Mouse (Mus musculus) liver, postnatal 0 days (tissue): Measurements from ENCODE around the gene Magoh. TPM values are rescaled to one million over a fixed set of nuclear protein-coding genes. Genes with fewer than 3 reads are reported as not detected.
A peak's percentile ranks its signal among the peaks of the same experiment; 100 is the strongest.

ENCODE experiments used
- ATAC-seq: fragments of 200-750 bp; cut with Nextera tagmentation; 2 replicates; pipeline ENCODE4 v1.8.0; 2017; ENCODE audit warnings: mild to moderate bottlenecking, moderate library complexity
- DNase-seq: peaks from one replicate; pipeline ENCODE4 v3.0.0-alpha.2; 2016
- H3K27ac ChIP-seq: fragments of 300-500 bp; sonication (generic); 2 replicates; pipeline ENCODE4 v1.5.1; 2014; ENCODE audit warnings: antibody characterized with exemption, moderate library complexity, mild to moderate bottlenecking, low read depth
- H3K27me3 ChIP-seq: fragments of 300-500 bp; sonication (generic); 2 replicates; pipeline ENCODE4 v1.6.1; 2014; ENCODE audit warnings: low read length, control low read depth, mixed read lengths; ENCODE audit not compliant: insufficient read depth
- H3K36me3 ChIP-seq: fragments of 300-500 bp; sonication (generic); replicated peaks from 2 replicates; pipeline ENCODE4 v1.6.1; 2014; ENCODE audit warnings: mild to moderate bottlenecking, control low read depth, low read length, moderate library complexity, mixed read lengths; ENCODE audit not compliant: insufficient read depth
- H3K4me1 ChIP-seq: fragments of 300-500 bp; sonication (generic); 2 replicates; pipeline ENCODE4 v1.6.1; 2014; ENCODE audit warnings: antibody characterized with exemption, mild to moderate bottlenecking, control low read depth; ENCODE audit not compliant: insufficient read depth
- H3K4me2 ChIP-seq: fragments of 300-500 bp; sonication (generic); 2 replicates; pipeline ENCODE4 v1.6.1; 2014; ENCODE audit warnings: low read depth, mild to moderate bottlenecking, low read length, moderate library complexity, mixed read lengths
- H3K4me3 ChIP-seq: fragments of 300-500 bp; sonication (generic); 2 replicates; pipeline ENCODE4 v1.5.1; 2014; ENCODE audit warnings: low read depth, low read length
- H3K9ac ChIP-seq: fragments of 300-500 bp; sonication (generic); replicated peaks from 2 replicates; pipeline ENCODE4 v1.6.1; 2014; ENCODE audit warnings: mild to moderate bottlenecking, moderate library complexity
- H3K9me3 ChIP-seq: fragments of 300-500 bp; sonication (generic); 2 replicates; pipeline ENCODE4 v1.6.1; 2016; ENCODE audit warnings: mild to moderate bottlenecking, control low read depth, low read length, mixed read lengths
- CTCF ChIP-seq: sonication (generic); IDR thresholded peaks from 2 replicates; pipeline ENCODE4 v1.5.1; 2016; ENCODE audit warnings: antibody characterized with exemption, low read depth
- EP300 ChIP-seq: IDR thresholded peaks from 2 replicates; pipeline ENCODE4 v1.6.1; 2016; ENCODE audit warnings: antibody characterized with exemption, low read depth, mild to moderate bottlenecking
- WGBS: fragments of 180-500 bp; shearing (Covaris S2); extraction: QIAGEN DNeasy Blood & Tissue Kit; methylation state at CpG from one replicate; pipeline ENCODE4 v1.1.7; 2014; ENCODE audit not compliant: insufficient replicate concordance; 5-methylcytosine and 5-hydroxymethylcytosine counted together
- polyA plus RNA-seq: library from polyadenylated mRNA; unstranded; fragments of >200 nt; fragmentation: Nextera tagmentation; extraction: Ambion mirVana; gene quantifications from 2 replicates; pipeline ENCODE4 v1.2.1, GENCODE M21; 2015

The Magoh gene
- polyA plus RNA-seq, 1 experiment from 2014 or later = 67.5 TPM

DNA sequence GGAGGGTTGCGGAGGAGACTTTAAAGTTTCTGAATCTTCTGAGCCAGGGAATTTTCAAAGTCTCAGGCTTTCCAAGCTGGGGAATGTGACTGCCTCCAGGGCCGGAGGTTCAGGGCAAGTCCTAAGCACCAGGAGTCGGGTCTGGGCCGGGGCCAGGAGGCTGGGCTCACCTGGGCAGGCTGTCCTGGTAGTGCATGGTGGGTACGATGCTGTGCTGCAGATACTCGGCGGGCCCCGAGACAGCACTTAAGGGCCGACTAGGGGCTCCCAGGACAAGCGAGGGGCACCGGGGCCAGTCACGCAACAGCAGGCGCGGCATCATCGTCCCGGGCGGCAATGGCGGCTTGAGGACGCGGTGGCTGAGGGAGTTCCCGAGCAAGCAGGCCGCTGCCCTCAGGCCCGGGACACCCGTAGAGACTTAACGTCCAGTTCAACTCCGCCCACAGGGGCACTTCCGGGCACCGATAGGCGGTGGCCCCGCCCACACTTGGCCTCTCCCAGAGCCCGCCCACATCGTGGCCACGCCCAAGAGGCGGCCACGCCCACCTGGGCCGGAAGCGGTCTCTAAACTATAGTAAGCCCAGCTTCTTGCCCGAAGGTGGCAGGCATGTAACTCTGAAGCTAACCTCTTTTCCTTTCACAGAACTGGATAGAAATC lies 43.7 kb downstream of the Magoh start, which contains the start of gene Cpt2:
Gene Cpt2, minus strand, starts transcription at position 466 of the 658 bp plus-strand sequence.
- peak; percentile 99 for DNase-seq
- 1% methylated on average over 38 of the region's 38 CpGs for WGBS
- peak; percentile 92 for ATAC-seq
- Histone ChIP-seq H3K36me3 (no peaks in the 10 kb centered on the region), H3K9me3 (no peaks in the 10 kb centered on the region), H3K27me3 (no peaks in the 10 kb centered on the region), H3K4me3 (peak within 1 kb of the TSS; percentile 80), H3K4me1 (peaks cover 28% of the 10 kb centered on the region), H3K27ac (peak within 1 kb of the TSS; percentile 85), H3K9ac (peak within 1 kb of the TSS; percentile 92), H3K4me2 (peak within 1 kb of the TSS; percentile 85)
- TF ChIP-seq EP300 (0 out of 2 replicates have a peak, but pooled peaks have one; percentile 57), CTCF (peak; percentile 57)

GRCm38 (mm10) chr4:107923803-107924194 lies 44.2 kb downstream of the Magoh start:
- DNase-seq (no peak), ATAC-seq (no peak)
- no peaks in the 10 kb centered on the region for H3K9me3 ChIP-seq
- H3K36me3 ChIP-seq = no peaks in the 10 kb centered on the region
- peak overlapping the region; percentile 80 for H3K4me3 ChIP-seq
- 39% methylated on average over 7 of the region's 7 CpGs for WGBS
- H3K4me1 ChIP-seq = peaks cover 32% of the 10 kb centered on the region
- no peak overlapping the region for H3K9ac ChIP-seq
- TF ChIP-seq EP300 (no peak), CTCF (no peak)
- no peaks in the 10 kb centered on the region for H3K27me3 ChIP-seq
- peak overlapping the region; percentile 85 for H3K4me2 ChIP-seq
- H3K27ac ChIP-seq = peak overlapping the region; percentile 85

- Histone ChIP-seq H3K27ac (no peak overlapping the region), H3K27me3 (no peaks in the 10 kb centered on the region), H3K4me2 (no peak overlapping the region), H3K9me3 (no peaks in the 10 kb centered on the region), H3K36me3 (no peaks in the 10 kb centered on the region), H3K4me3 (no peak overlapping the region), H3K9ac (no peak overlapping the region), H3K4me1 (peaks cover 4% of the 10 kb centered on the region)
- DNase-seq (no peak), ATAC-seq (no peak)
- TF ChIP-seq EP300 (peak; percentile 28; the same call in 1 of the 2 replicates), CTCF (no peak)
- WGBS = 59% methylated on average over 2 of the region's 2 CpGs
Measured at GRCm38 (mm10) chr4:107928269-107928668, 48.7 kb downstream of the Magoh start.

- no peak overlapping the region for H3K4me3 ChIP-seq
- no peaks in the 10 kb centered on the region for H3K36me3 ChIP-seq
- H3K4me1 ChIP-seq = peaks cover 4% of the 10 kb centered on the region
- 82% methylated on average over 2 of the region's 2 CpGs for WGBS
- no peak overlapping the region for H3K27ac ChIP-seq
- H3K4me2 ChIP-seq = no peak overlapping the region
- no peak for ATAC-seq
- H3K9me3 ChIP-seq = no peaks in the 10 kb centered on the region
- no peaks in the 10 kb centered on the region for H3K27me3 ChIP-seq
- TF ChIP-seq CTCF (no peak), EP300 (no peak)
- H3K9ac ChIP-seq = no peak overlapping the region
- no peak for DNase-seq
Measured at GRCm38 (mm10) chr4:107928726-107929125, 49.2 kb downstream of the Magoh start.

GRCm38 (mm10) chr4:107931453-107931852 lies 51.9 kb downstream of the Magoh start:
- 70% methylated on average over 3 of the region's 3 CpGs for WGBS
- H3K4me2 ChIP-seq = no peak overlapping the region
- no peaks in the 10 kb centered on the region for H3K9me3 ChIP-seq
- H3K4me3 ChIP-seq = no peak overlapping the region
- H3K4me1 ChIP-seq = peaks cover 4% of the 10 kb centered on the region
- no peak for TF ChIP-seq EP300
- no peak for TF ChIP-seq CTCF
- no peaks in the 10 kb centered on the region for H3K27me3 ChIP-seq
- ATAC-seq (no peak), DNase-seq (no peak)
- H3K27ac ChIP-seq = no peak overlapping the region
- no peak overlapping the region for H3K9ac ChIP-seq
- no peaks in the 10 kb centered on the region for H3K36me3 ChIP-seq

- ATAC-seq = no peak
- Histone ChIP-seq H3K36me3 (no peaks in the 10 kb centered on the region), H3K4me3 (no peak overlapping the region), H3K9ac (no peak overlapping the region), H3K4me2 (no peak overlapping the region), H3K4me1 (peaks cover 4% of the 10 kb centered on the region), H3K27me3 (no peaks in the 10 kb centered on the region), H3K9me3 (no peaks in the 10 kb centered on the region), H3K27ac (no peak overlapping the region)
- WGBS = 67% methylated on average over 8 of the region's 8 CpGs
- DNase-seq = no peak
- no peak for TF ChIP-seq EP300
Measured at GRCm38 (mm10) chr4:107933239-107933638, 53.7 kb downstream of the Magoh start.
